Mouse (Mus musculus) hindbrain, embryonic 15.5 days (tissue): Measurements from ENCODE around the gene Dffa. TPM values are rescaled to one million over a fixed set of nuclear protein-coding genes. Genes with fewer than 3 reads are reported as not detected.
"Not testable (repeated sequence)": the region's sequence is repeated elsewhere in the genome, so short reads cannot be mapped to it uniquely, and the experiment has no call there.

Source experiments
- ATAC-seq: fragments of 200-750 bp; cut with Nextera tagmentation; 2 replicates; pipeline ENCODE4 v1.8.0; 2017; ENCODE audit warnings: low read depth, moderate number of reproducible peaks, moderate TSS enrichment; ENCODE audit not compliant: low FRiP score
- H3K27ac ChIP-seq: fragments of 300-500 bp; sonication (generic); replicated peaks from 2 replicates; pipeline ENCODE4 v1.5.1; 2015; ENCODE audit warnings: mild to moderate bottlenecking, inconsistent platforms
- H3K27me3 ChIP-seq: fragments of 300-500 bp; sonication (generic); 2 replicates; pipeline ENCODE4 v1.6.1; 2015; ENCODE audit warnings: control low read depth, inconsistent platforms
- H3K36me3 ChIP-seq: fragments of 300-500 bp; sonication (generic); 2 replicates; pipeline ENCODE4 v1.6.1; 2015; ENCODE audit warnings: control low read depth, inconsistent platforms
- H3K4me1 ChIP-seq: fragments of 300-500 bp; sonication (generic); replicated peaks from 2 replicates; pipeline ENCODE4 v1.6.1; 2015; ENCODE audit warnings: control low read depth, inconsistent platforms
- H3K4me2 ChIP-seq: fragments of 300-500 bp; sonication (generic); 2 replicates; pipeline ENCODE4 v1.6.1; 2015; ENCODE audit warnings: moderate library complexity, mild to moderate bottlenecking, inconsistent platforms
- H3K4me3 ChIP-seq: fragments of 300-500 bp; sonication (generic); 2 replicates; pipeline ENCODE4 v1.5.1; 2015; ENCODE audit warnings: mild to moderate bottlenecking, inconsistent platforms
- H3K9ac ChIP-seq: fragments of 300-500 bp; sonication (generic); 2 replicates; pipeline ENCODE4 v1.6.1; 2015; ENCODE audit warnings: inconsistent platforms
- H3K9me3 ChIP-seq: fragments of 300-500 bp; sonication (generic); 2 replicates; pipeline ENCODE4 v1.6.1; 2016; ENCODE audit warnings: control low read depth, inconsistent platforms
- WGBS: fragments of 180-500 bp; shearing (Covaris S2); methylation state at CpG from one replicate; pipeline ENCODE4 v1.1.7; 2015; 5-methylcytosine and 5-hydroxymethylcytosine counted together
- polyA plus RNA-seq: library from polyadenylated mRNA; unstranded; fragments of >200 nt; fragmentation: Nextera tagmentation; extraction: Ambion mirVana; gene quantifications from 2 replicates; pipeline ENCODE4 v1.2.1, GENCODE M21; 2015

Gene Dffa
- polyA plus RNA-seq, 1 experiment from 2014 or later, result 25.5 TPM

DNA sequence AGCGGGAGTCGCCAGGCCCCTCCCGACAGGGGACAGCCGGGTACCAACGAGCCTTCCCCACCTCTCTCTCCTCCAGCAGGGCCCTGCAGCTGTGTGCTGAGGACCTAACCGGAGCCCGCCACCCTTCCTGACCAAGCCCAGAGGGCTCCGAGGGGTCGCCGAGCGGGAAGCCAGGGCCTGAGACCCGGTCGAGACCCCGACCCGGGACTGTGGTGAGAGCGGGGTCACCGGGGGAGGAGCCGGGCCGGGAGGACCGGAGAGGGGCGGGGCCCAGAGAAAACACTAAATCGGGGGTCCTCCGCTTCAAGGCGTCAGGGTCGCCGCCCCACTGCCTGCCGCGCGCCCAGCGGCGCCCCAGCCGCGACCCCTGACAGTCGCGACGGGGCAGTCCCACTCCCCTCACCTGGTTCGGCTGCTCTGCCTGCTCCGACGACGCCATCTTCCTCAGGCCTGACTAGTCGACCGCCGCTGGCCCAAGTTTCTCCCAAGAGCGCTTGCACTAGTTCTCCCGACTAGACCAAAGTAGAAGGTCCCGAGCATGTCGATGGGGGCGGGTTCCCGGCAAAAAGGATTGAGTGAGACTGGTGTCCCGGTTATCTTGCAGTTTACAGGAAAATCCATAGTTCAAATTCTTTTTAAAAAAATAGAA is 4.5 kb upstream of the Dffa start, which contains the start of gene Pex14:
TSS of gene Pex14 (minus strand) at position 508 of the 649 bp plus-strand sequence.
- no peaks in the 10 kb centered on the region for H3K27me3 ChIP-seq
- H3K4me2 ChIP-seq, result peak within 1 kb of the TSS; percentile 97
- no peaks in the 10 kb centered on the region for H3K36me3 ChIP-seq
- H3K9ac ChIP-seq, result peak within 1 kb of the TSS; percentile 91
- peak within 1 kb of the TSS; percentile 97 for H3K4me3 ChIP-seq
- under 1% methylated on average over 50 of the region's 50 CpGs for WGBS
- no peaks in the 10 kb centered on the region for H3K9me3 ChIP-seq
- ATAC-seq, result peak; percentile 78
- peak within 1 kb of the TSS; percentile 65 for H3K27ac ChIP-seq
- H3K4me1 ChIP-seq, result peaks cover 17% of the 10 kb centered on the region

DNA sequence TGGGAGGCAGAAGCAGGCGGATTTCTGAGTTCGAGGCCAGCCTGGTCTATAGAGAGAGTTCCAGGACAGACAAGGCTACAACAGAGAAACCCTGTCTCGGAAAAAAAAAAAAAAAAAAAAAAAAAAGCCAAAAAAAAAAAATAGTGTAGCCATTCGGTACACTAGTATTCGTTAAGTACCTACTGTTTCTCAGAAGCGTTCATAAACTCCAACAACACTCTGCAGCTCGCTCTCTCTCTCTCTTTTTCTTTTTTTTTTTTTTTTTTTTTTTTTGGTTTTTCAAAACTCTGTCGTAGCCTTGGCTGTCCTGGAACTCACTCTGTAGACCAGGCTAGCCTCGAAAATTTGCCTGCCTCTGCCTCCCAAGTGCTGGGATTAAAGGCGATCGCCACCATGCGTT is 3.5 kb upstream of the Dffa start:
- H3K4me3 ChIP-seq, ATAC-seq, H3K9me3 ChIP-seq, H3K9ac ChIP-seq, H3K27ac ChIP-seq, H3K27me3 ChIP-seq, H3K36me3 ChIP-seq, H3K4me2 ChIP-seq: not testable (repeated sequence)
- peaks cover 27% of the 10 kb centered on the region for H3K4me1 ChIP-seq
- WGBS, result 88% methylated on average over 12 of the region's 12 CpGs

DNA sequence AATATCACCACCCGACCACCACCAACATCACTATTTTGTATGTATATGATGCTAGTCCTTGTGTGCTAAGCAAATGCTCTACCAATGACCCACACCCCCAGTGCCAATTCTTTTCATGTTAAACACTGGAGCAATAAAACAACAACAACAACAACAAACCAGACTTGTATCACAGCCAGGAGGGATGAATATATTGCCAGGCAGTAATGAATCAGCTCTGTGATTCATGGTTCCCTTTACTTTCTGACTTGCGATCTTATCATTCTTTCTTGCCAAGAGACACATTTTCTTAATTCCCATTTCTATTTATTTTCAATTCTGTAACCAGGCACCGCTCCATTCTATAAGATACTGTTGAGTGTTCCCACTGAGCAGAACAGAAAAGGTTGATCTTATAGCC is 2.5 kb upstream of the Dffa start:
- WGBS, result 82% methylated on average over 3 of the region's 3 CpGs
- Histone ChIP-seq H3K4me2 (no peak overlapping the region), H3K4me1 (peaks cover 27% of the 10 kb centered on the region), H3K36me3 (peaks cover 4% of the 10 kb centered on the region; the same call in 1 of the 2 replicates), H3K4me3 (no peak overlapping the region), H3K27me3 (no peaks in the 10 kb centered on the region), H3K9me3 (no peaks in the 10 kb centered on the region), H3K9ac (no peak overlapping the region), H3K27ac (no peak overlapping the region)
- ATAC-seq, result no peak

DNA sequence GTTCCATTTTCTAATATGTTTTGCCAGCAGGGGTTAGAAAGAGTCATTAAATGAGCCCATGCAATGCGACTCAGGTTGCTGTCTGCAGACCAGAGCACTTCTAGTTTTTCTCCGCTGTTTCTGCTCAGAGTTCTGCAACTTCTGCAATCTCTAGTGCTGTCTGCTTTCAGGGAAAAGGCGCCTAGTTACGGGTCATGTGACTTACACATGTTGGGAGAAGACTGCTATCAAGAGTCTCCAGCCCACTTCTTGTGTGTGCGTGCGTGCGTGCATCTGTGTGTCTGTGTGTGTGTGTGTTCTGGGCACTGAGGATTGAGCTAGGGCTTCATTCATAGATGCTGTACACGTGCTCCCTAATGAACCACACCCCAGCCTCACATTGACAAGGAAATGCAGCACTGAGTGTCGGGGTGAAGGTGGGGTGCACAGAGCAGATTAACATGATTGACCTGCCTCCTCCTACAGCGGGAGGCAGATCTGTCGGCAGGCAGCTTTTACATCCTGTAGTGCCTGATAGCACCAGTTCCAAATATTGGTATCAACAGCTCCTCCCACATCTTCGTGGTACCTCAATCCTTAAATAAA is 16.1 kb downstream of the Dffa start:
- ATAC-seq, H3K4me3 ChIP-seq, H3K27ac ChIP-seq, H3K27me3 ChIP-seq, H3K9ac ChIP-seq, H3K4me2 ChIP-seq, H3K9me3 ChIP-seq, H3K4me1 ChIP-seq: not testable (repeated sequence)
- WGBS, result 85% methylated on average over 12 of the region's 12 CpGs
- peaks cover 16% of the 10 kb centered on the region; the same call in 1 of the 2 replicates for H3K36me3 ChIP-seq

DNA sequence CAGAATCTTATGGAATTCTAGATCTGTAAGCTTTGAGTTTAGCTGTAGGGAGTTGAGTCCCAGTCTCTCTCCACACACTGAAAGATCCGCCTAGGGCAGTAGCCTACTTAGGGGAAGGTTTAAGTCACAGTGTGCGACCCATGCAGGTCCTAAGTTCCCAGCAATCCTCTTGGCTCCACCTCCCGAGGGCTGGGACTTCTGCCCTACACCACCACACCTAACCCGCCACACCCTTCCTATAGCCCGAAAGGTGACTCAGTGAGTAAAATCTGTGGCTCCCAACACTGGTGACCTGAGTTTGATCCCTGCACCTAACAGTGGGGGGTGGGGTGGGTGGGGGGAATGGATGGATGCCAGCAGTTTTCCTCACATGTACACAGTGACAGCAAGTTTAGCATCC is 19.5 kb downstream of the Dffa start:
- H3K4me3 ChIP-seq, result no peak overlapping the region
- no peaks in the 10 kb centered on the region for H3K9me3 ChIP-seq
- no peak for ATAC-seq
- no peaks in the 10 kb centered on the region for H3K4me1 ChIP-seq
- H3K9ac ChIP-seq, result no peak overlapping the region
- H3K36me3 ChIP-seq, result peaks cover 16% of the 10 kb centered on the region; the same call in 1 of the 2 replicates
- H3K4me2 ChIP-seq, result no peak overlapping the region
- no peak overlapping the region for H3K27ac ChIP-seq
- WGBS, result 76% methylated on average over 5 of the region's 5 CpGs
- no peaks in the 10 kb centered on the region for H3K27me3 ChIP-seq

DNA sequence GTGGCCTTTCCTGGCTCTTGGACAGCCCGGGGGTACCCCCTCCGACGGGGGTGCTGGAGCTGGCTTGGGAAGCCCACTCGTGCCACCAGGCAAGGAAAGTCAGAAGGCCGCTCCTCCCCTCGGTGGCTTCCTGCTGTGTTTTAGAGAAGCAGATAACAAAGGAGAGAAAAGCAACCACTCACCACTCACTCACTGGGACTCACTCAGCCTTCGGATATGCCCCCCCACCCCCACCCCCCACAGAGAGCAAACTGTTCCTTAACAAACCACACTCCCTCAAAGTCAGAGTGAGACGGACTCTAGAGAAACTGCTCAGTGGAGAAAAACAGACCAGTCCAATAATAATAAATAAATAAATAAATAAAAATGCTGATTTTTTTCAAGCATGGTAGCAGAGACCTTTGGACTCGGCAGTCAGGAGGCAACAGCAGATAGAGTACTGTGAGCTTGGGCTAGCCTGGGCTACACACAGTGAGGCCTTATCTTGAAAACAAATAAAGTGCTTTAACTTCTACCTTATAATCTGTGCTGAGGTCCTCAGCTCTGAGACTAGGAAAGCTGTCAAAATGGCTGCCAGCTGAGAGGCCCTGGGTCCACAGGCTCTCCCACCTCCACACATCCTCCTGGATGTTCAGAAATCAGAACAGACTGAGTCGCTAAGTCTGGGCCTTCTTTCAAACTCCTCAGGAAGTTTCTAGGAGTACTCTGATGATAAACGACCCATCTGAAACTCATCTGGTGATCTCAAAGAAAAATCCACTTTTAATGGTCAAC is 21.6 kb downstream of the Dffa start:
- 39% methylated on average over 11 of the region's 11 CpGs for WGBS
- no peaks in the 10 kb centered on the region for H3K9me3 ChIP-seq
- H3K4me1 ChIP-seq, result no peaks in the 10 kb centered on the region
- peaks cover 4% of the 10 kb centered on the region; the same call in 1 of the 2 replicates for H3K36me3 ChIP-seq
- H3K27ac ChIP-seq, result no peak overlapping the region
- ATAC-seq, result no peak
- H3K27me3 ChIP-seq, result no peaks in the 10 kb centered on the region
- H3K9ac ChIP-seq, result no peak overlapping the region
- H3K4me2 ChIP-seq, result no peak overlapping the region
- H3K4me3 ChIP-seq, result no peak overlapping the region

DNA sequence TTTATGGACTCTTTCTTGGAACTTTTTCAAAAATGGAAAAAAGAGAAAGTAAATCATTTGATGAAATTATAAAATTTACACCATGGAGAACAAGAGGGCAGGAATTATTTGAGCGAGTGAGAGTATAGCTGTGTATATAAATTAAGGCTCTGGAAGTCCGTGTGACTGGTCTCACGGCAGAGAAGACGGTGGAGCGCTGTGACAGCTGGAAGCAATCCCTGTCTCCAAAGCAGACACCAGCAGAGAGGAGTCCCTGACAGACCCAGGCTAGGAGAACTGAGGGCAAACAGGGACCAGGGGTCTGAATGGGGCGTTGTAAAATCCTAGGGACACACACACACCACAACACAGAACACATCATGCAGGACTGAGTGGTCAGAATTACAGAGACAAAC is 22.2 kb downstream of the Dffa start:
- H3K4me3 ChIP-seq, result no peak overlapping the region
- H3K4me1 ChIP-seq, result no peaks in the 10 kb centered on the region
- no peak overlapping the region for H3K4me2 ChIP-seq
- 79% methylated on average over 6 of the region's 6 CpGs for WGBS
- no peak for ATAC-seq
- H3K36me3 ChIP-seq, result peaks cover 4% of the 10 kb centered on the region; the same call in 1 of the 2 replicates
- H3K9ac ChIP-seq, result no peak overlapping the region
- no peaks in the 10 kb centered on the region for H3K27me3 ChIP-seq
- no peaks in the 10 kb centered on the region for H3K9me3 ChIP-seq
- no peak overlapping the region for H3K27ac ChIP-seq

DNA sequence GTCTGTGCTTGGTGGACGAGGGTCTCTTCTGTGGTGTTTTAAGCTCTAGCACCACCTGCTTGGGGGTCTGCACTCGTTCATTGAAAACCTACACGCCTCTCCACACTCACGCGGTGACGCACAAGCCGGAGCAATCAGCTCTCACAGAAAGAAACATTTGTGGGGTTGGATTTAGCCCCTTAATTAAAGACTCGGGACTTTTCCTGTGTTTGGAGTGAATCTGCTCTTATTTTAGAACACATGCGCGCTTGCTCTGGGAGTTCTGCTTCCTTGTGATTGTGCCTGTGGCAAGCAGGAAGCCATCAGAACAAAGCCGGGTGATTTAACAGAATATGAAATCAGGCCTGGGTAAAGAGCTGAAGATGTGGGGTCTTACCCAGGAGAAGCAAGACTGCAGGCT is 22.7 kb downstream of the Dffa start, which contains the start of gene Cort:
TSS of gene Cort (minus strand) at position 101 of the 400 bp plus-strand sequence.
- H3K9ac ChIP-seq, result no peak within 1 kb of the TSS

DNA sequence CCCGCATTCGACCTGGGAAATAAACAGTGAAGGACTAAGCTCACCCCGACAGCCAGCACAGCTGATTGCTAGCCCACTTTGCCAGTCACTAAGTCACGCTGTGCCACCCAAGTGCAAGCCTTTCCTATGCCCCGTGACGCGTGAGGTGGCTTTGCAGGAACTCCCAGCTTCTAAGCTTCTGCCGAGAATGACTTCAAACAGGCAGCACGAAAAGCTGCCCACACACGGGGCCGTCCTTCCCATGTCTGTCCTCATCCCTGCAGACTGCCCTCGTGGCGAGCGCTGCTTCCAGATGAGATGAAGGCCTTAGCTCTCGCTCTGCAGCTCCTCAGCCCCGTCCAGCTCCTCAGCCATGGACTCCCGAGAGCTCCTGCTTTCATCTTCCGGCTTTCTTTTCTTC is 24.5 kb downstream of the Dffa start:
- 83% methylated on average over 18 of the region's 18 CpGs for WGBS
- Histone ChIP-seq H3K4me2 (no peak overlapping the region), H3K27ac (no peak overlapping the region), H3K4me3 (no peak overlapping the region), H3K36me3 (no peaks in the 10 kb centered on the region), H3K4me1 (no peaks in the 10 kb centered on the region), H3K27me3 (no peaks in the 10 kb centered on the region), H3K9ac (no peak overlapping the region), H3K9me3 (no peaks in the 10 kb centered on the region)
- no peak for ATAC-seq

More for the DNA sequence above, 22.7 kb downstream of the Dffa start, which contains the start of gene Cort:
- H3K4me1 ChIP-seq, result no peaks in the 10 kb centered on the region
- WGBS, result 83% methylated on average over 11 of the region's 11 CpGs
- peaks cover 4% of the 10 kb centered on the region; the same call in 1 of the 2 replicates for H3K36me3 ChIP-seq
- H3K4me2 ChIP-seq, result no peak within 1 kb of the TSS
- H3K9me3 ChIP-seq, result no peaks in the 10 kb centered on the region
- H3K27ac ChIP-seq, result no peak within 1 kb of the TSS
- ATAC-seq, result no peak
- H3K4me3 ChIP-seq, result no peak within 1 kb of the TSS
- no peaks in the 10 kb centered on the region for H3K27me3 ChIP-seq

DNA sequence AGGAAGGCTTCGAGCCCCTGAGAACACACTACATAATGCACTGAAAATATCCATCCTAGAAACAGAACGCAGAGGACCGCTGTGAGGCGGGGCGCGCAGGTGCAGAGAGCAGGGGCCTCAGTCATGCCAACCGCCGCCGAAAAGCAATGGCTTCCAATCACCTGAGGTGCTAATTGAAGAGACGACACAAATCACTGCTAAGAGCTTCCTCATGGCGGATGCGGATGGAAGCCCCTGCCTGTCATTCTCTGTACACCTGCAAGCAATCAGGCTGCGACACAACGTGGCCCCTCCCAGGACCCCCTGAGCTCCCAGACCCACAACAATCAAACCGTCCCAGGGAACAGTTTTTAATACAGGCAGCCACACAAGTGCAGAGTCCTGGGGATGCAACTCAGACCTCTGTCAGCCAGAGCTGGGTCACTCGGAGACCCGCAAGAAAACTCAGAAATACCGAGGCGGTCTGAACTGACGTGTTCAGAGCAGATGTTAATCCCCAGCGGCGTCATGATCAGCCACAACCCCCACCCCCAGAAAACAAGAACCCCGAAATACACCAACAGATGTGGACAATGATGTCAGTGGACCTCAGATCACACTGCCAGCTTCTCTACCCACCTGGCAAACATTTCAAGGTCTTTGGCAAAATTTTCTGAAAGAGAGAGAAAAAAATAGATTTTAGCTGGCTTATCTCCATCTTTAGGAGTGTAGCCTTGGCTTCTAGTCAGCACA is 27.2 kb downstream of the Dffa start:
- Histone ChIP-seq H3K4me1 (peaks cover under 1% of the 10 kb centered on the region; the same call in 1 of the 2 replicates), H3K36me3 (no peaks in the 10 kb centered on the region), H3K9ac (no peak overlapping the region), H3K4me2 (no peak overlapping the region), H3K9me3 (no peaks in the 10 kb centered on the region), H3K4me3 (no peak overlapping the region), H3K27ac (no peak overlapping the region), H3K27me3 (no peaks in the 10 kb centered on the region)
- 91% methylated on average over 23 of the region's 23 CpGs for WGBS
- ATAC-seq, result no peak

DNA sequence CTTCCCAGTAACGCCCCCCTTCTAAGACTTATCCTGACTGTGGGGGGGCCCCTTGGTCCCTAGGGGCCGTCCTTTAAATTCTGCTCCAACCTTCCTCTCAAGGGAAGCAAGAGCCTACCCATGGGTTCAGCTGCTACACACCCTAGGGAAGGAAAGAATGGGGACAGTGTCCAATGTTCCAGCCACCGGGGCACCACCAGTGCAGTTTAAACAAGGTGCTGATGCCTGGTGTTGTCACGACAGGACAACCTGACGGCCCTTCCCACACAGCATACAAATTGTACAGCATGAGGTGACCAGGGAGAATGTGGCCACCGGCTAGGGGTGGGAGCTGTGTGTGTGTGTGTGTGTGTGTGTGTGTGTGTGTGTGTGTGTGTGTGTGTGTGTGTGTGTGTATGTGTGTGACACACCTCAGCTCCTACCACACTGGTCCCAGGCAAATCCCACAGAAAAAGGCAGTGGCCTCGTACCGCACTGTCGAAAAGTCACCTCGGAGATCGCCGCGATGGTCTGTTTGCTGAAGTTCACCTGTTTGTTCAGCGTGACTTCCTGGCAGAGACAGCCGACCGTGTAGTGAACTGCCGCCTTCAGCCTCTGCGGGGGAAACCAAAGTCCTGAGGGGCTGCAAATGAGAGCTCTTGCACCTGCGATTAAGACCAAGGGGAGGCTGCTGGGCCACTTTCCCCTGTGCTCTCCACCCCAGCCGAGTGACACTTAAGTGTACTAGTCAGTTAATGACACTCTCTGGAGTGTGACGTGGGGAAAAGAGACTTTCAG is 28.0 kb downstream of the Dffa start:
- Histone ChIP-seq H3K27ac (no peak overlapping the region), H3K36me3 (no peaks in the 10 kb centered on the region), H3K9me3 (no peaks in the 10 kb centered on the region), H3K4me2 (no peak overlapping the region), H3K27me3 (no peaks in the 10 kb centered on the region), H3K4me1 (peaks cover 9% of the 10 kb centered on the region), H3K4me3 (no peak overlapping the region), H3K9ac (no peak overlapping the region)
- no peak for ATAC-seq
- 92% methylated on average over 21 of the region's 21 CpGs for WGBS
